Mouse (Mus musculus): ENCODE measurements around the gene Txn2. TPM values are rescaled to one million over a fixed set of nuclear protein-coding genes. Genes with fewer than 3 reads are reported as not detected.

Txn2 gene
- polyA plus RNA-seq, 1 experiment from 2014 or later = 325 TPM

- H3K4me1 ChIP-seq (ENCODE audit: control insufficient read depth, insufficient read depth, low read length) = peaks cover 6% of the 10 kb centered on the region
- no peak overlapping the region for H3K4me2 ChIP-seq (ENCODE audit: low read depth, low read length)
- H3K27ac ChIP-seq (ENCODE audit: low read length) = no peak overlapping the region
- peaks cover 18% of the 10 kb centered on the region for H3K27me3 ChIP-seq (ENCODE audit: control insufficient read depth, insufficient read depth, low read length)
- no peak overlapping the region for H3K4me3 ChIP-seq (ENCODE audit: low read length)
- ATAC-seq (replicated peaks; ENCODE audit: extremely low read depth, insufficient read depth, low FRiP score) = no peak
- H3K9me3 ChIP-seq (replicated peaks; ENCODE audit: control insufficient read depth, low read length) = no peaks in the 10 kb centered on the region
- 56% methylated on average over 3 of the region's 3 CpGs for WGBS
- H3K9ac ChIP-seq (ENCODE audit: low read length) = no peak overlapping the region
- H3K36me3 ChIP-seq (ENCODE audit: control insufficient read depth, insufficient read depth) = peaks cover 47% of the 10 kb centered on the region
These were observed 29.3 kb upstream of the Txn2 start for GRCm38 (mm10) chr15:77958071-77958470.

- H3K27me3 ChIP-seq (ENCODE audit: control insufficient read depth, insufficient read depth, low read length) = peaks cover 18% of the 10 kb centered on the region
- H3K36me3 ChIP-seq (ENCODE audit: control insufficient read depth, insufficient read depth) = peaks cover 42% of the 10 kb centered on the region
- no peak overlapping the region for H3K4me2 ChIP-seq (ENCODE audit: low read depth, low read length)
- 42% methylated on average over 5 of the region's 5 CpGs for WGBS
- H3K9me3 ChIP-seq (replicated peaks; ENCODE audit: control insufficient read depth, low read length) = no peaks in the 10 kb centered on the region
- H3K4me1 ChIP-seq (ENCODE audit: control insufficient read depth, insufficient read depth, low read length) = peaks cover 6% of the 10 kb centered on the region
- H3K27ac ChIP-seq (ENCODE audit: low read length) = no peak overlapping the region
- H3K4me3 ChIP-seq (ENCODE audit: low read length) = no peak overlapping the region
- ATAC-seq (replicated peaks; ENCODE audit: extremely low read depth, insufficient read depth, low FRiP score) = no peak
- no peak overlapping the region for H3K9ac ChIP-seq (ENCODE audit: low read length)
These were observed 28.8 kb upstream of the Txn2 start for GRCm38 (mm10) chr15:77957625-77958024.

DNA sequence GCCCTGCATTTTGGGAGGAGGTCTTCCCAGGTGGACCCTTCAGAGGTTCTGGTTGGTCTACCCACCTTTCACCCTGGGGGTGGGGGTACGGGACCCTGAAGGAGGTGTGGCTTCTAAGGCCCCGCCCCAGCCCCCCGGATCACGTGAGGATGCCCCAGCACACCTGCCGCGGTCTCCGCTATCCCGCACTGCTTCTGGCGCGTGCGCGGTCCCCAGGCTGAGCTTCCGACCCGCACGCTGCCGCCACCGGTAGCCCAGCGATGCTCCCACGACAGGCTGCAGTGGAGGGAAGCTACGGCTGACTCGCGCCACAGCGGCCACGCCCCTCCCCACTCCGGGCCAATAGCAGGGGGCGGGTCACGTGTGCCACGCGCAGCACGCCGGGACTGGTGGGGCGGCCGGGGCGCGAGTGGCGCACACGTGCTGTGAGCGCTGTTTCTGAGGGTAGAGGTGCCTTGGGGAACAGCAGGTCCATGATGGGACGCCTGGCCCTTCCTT is 27.6 kb upstream of the Txn2 start, which contains the start of gene Foxred2:
TSS of gene Foxred2 (minus strand) at position 319 of the 498 bp plus-strand sequence.
- Histone ChIP-seq H3K27ac (ENCODE audit: low read length) (no peak within 1 kb of the TSS), H3K9me3 (replicated peaks; ENCODE audit: control insufficient read depth, low read length) (no peaks in the 10 kb centered on the region), H3K36me3 (ENCODE audit: control insufficient read depth, insufficient read depth) (peaks cover 31% of the 10 kb centered on the region), H3K4me1 (ENCODE audit: control insufficient read depth, insufficient read depth, low read length) (peaks cover 6% of the 10 kb centered on the region), H3K4me2 (ENCODE audit: low read depth, low read length) (peak within 1 kb of the TSS; percentile 62), H3K9ac (ENCODE audit: low read length) (peak within 1 kb of the TSS; percentile 31; the same call in 1 of the 2 replicates), H3K4me3 (ENCODE audit: low read length) (peak within 1 kb of the TSS; percentile 42), H3K27me3 (ENCODE audit: control insufficient read depth, insufficient read depth, low read length) (peaks cover 18% of the 10 kb centered on the region)
- ATAC-seq (replicated peaks; ENCODE audit: extremely low read depth, insufficient read depth, low FRiP score) = peak; percentile 89
- under 1% methylated on average over 39 of the region's 39 CpGs for WGBS

GRCm38 (mm10) chr15:77955440-77956403 is 26.9 kb upstream of the Txn2 start:
- 0 out of 2 replicates have a peak, but pooled peaks have one; percentile 2 for ATAC-seq (replicated peaks; ENCODE audit: extremely low read depth, insufficient read depth, low FRiP score)
- 10% methylated on average over 52 of the region's 52 CpGs for WGBS
- Histone ChIP-seq H3K36me3 (ENCODE audit: control insufficient read depth, insufficient read depth) (peaks cover 23% of the 10 kb centered on the region), H3K9me3 (replicated peaks; ENCODE audit: control insufficient read depth, low read length) (no peaks in the 10 kb centered on the region), H3K9ac (ENCODE audit: low read length) (0 out of 2 replicates have a peak overlapping the region, but pooled peaks have one; percentile 31), H3K27me3 (ENCODE audit: control insufficient read depth, insufficient read depth, low read length) (peaks cover 18% of the 10 kb centered on the region), H3K4me3 (ENCODE audit: low read length) (peak overlapping the region; percentile 42), H3K4me2 (ENCODE audit: low read depth, low read length) (peak overlapping the region; percentile 62), H3K27ac (ENCODE audit: low read length) (no peak overlapping the region), H3K4me1 (ENCODE audit: control insufficient read depth, insufficient read depth, low read length) (peaks cover 6% of the 10 kb centered on the region)

- Histone ChIP-seq H3K27me3 (ENCODE audit: control insufficient read depth, insufficient read depth, low read length) (peaks cover 18% of the 10 kb centered on the region), H3K4me3 (ENCODE audit: low read length) (no peak overlapping the region), H3K4me2 (ENCODE audit: low read depth, low read length) (no peak overlapping the region), H3K9me3 (replicated peaks; ENCODE audit: control insufficient read depth, low read length) (no peaks in the 10 kb centered on the region), H3K36me3 (ENCODE audit: control insufficient read depth, insufficient read depth) (peaks cover 10% of the 10 kb centered on the region), H3K27ac (ENCODE audit: low read length) (no peak overlapping the region), H3K9ac (ENCODE audit: low read length) (no peak overlapping the region), H3K4me1 (ENCODE audit: control insufficient read depth, insufficient read depth, low read length) (peaks cover 6% of the 10 kb centered on the region)
- no peak for ATAC-seq (replicated peaks; ENCODE audit: extremely low read depth, insufficient read depth, low FRiP score)
- 85% methylated on average over 2 of the region's 2 CpGs for WGBS
These were observed 25.6 kb upstream of the Txn2 start for GRCm38 (mm10) chr15:77954362-77954761.

- H3K9ac ChIP-seq (ENCODE audit: low read length) = no peak overlapping the region
- H3K27ac ChIP-seq (ENCODE audit: low read length) = no peak overlapping the region
- no peaks in the 10 kb centered on the region for H3K36me3 ChIP-seq (ENCODE audit: control insufficient read depth, insufficient read depth)
- H3K9me3 ChIP-seq (replicated peaks; ENCODE audit: control insufficient read depth, low read length) = no peaks in the 10 kb centered on the region
- peaks cover 18% of the 10 kb centered on the region for H3K27me3 ChIP-seq (ENCODE audit: control insufficient read depth, insufficient read depth, low read length)
- peaks cover 6% of the 10 kb centered on the region for H3K4me1 ChIP-seq (ENCODE audit: control insufficient read depth, insufficient read depth, low read length)
- 85% methylated on average over 3 of the region's 3 CpGs for WGBS
- H3K4me2 ChIP-seq (ENCODE audit: low read depth, low read length) = no peak overlapping the region
- no peak overlapping the region for H3K4me3 ChIP-seq (ENCODE audit: low read length)
- ATAC-seq (replicated peaks; ENCODE audit: extremely low read depth, insufficient read depth, low FRiP score) = no peak
These were observed 24.1 kb upstream of the Txn2 start for GRCm38 (mm10) chr15:77952921-77953320.

DNA sequence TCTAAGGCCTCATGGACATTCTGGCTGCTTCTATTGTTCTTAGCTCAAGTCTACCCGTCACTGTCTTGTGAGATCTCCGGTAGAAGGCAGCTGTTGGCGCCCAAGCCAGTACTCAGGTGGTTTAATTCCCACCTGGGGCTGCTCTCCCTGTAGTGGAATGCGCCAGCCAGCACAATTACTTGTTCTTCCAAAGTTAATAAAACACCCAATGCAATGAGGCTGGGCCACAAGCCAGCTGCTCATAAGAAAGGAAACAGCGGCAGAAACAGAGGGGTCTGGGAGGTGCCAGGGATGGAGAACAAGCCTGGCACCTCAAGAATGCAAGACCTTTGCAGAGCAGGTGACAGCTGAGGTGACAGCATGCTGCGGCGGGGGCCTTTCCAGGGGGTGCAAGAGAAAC is 20.3 kb upstream of the Txn2 start:
- H3K4me3 ChIP-seq (ENCODE audit: low read length) = no peak overlapping the region
- no peak overlapping the region for H3K27ac ChIP-seq (ENCODE audit: low read length)
- H3K36me3 ChIP-seq (ENCODE audit: control insufficient read depth, insufficient read depth) = no peaks in the 10 kb centered on the region
- no peaks in the 10 kb centered on the region for H3K27me3 ChIP-seq (ENCODE audit: control insufficient read depth, insufficient read depth, low read length)
- no peaks in the 10 kb centered on the region for H3K9me3 ChIP-seq (replicated peaks; ENCODE audit: control insufficient read depth, low read length)
- no peak for ATAC-seq (replicated peaks; ENCODE audit: extremely low read depth, insufficient read depth, low FRiP score)
- no peak overlapping the region for H3K4me2 ChIP-seq (ENCODE audit: low read depth, low read length)
- WGBS = 80% methylated on average over 7 of the region's 7 CpGs
- no peaks in the 10 kb centered on the region for H3K4me1 ChIP-seq (ENCODE audit: control insufficient read depth, insufficient read depth, low read length)
- H3K9ac ChIP-seq (ENCODE audit: low read length) = no peak overlapping the region

DNA sequence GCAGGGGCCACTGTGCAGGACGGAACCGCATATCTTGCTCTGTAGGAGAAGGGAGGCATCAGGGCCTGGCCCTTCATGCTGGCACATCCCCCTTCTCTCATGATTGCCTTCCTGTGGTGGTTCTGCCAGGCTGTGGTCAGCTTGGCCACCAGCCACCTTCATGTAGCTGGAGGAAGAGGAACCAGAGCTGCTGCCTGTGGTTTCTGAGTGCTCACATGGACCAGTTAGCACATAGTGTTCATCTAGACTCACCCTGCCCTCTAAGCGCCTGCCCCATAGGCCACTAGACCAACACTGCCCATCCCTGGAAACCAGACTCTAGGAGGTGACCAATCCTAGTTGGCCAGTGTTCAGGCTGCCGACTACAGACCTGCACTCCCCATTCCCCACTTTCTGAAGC is 16.9 kb upstream of the Txn2 start:
- no peak overlapping the region for H3K9ac ChIP-seq (ENCODE audit: low read length)
- H3K27ac ChIP-seq (ENCODE audit: low read length) = no peak overlapping the region
- no peaks in the 10 kb centered on the region for H3K9me3 ChIP-seq (replicated peaks; ENCODE audit: control insufficient read depth, low read length)
- no peaks in the 10 kb centered on the region for H3K36me3 ChIP-seq (ENCODE audit: control insufficient read depth, insufficient read depth)
- 79% methylated on average over 4 of the region's 4 CpGs for WGBS
- no peaks in the 10 kb centered on the region for H3K4me1 ChIP-seq (ENCODE audit: control insufficient read depth, insufficient read depth, low read length)
- no peak overlapping the region for H3K4me3 ChIP-seq (ENCODE audit: low read length)
- no peak for ATAC-seq (replicated peaks; ENCODE audit: extremely low read depth, insufficient read depth, low FRiP score)
- no peaks in the 10 kb centered on the region for H3K27me3 ChIP-seq (ENCODE audit: control insufficient read depth, insufficient read depth, low read length)
- no peak overlapping the region for H3K4me2 ChIP-seq (ENCODE audit: low read depth, low read length)

DNA sequence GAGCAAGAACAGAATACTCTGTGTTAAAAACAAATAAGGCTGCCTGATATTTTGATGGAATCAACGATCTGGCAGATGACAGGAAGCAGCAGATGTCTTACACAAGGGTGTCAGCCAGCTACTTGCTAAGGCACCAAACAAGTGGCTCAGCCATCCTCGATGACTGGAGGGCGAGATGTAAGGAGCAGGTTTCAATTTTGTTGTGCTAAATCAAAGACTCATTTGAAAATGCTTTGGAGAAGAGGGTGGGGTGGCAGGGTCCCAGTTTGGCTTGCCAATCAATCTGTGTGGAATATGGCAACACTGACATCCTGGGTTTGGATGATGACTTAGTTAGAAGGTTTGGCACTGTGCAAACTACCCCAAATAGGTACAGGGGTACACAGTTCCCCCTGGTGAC is 12.8 kb upstream of the Txn2 start:
- ATAC-seq (replicated peaks; ENCODE audit: extremely low read depth, insufficient read depth, low FRiP score) = no peak
- H3K4me3 ChIP-seq (ENCODE audit: low read length) = no peak overlapping the region
- H3K4me1 ChIP-seq (ENCODE audit: control insufficient read depth, insufficient read depth, low read length) = no peaks in the 10 kb centered on the region
- H3K36me3 ChIP-seq (ENCODE audit: control insufficient read depth, insufficient read depth) = no peaks in the 10 kb centered on the region
- 69% methylated on average over 3 of the region's 3 CpGs for WGBS
- H3K9me3 ChIP-seq (replicated peaks; ENCODE audit: control insufficient read depth, low read length) = no peaks in the 10 kb centered on the region
- no peak overlapping the region for H3K27ac ChIP-seq (ENCODE audit: low read length)
- H3K27me3 ChIP-seq (ENCODE audit: control insufficient read depth, insufficient read depth, low read length) = no peaks in the 10 kb centered on the region
- H3K4me2 ChIP-seq (ENCODE audit: low read depth, low read length) = no peak overlapping the region
- no peak overlapping the region for H3K9ac ChIP-seq (ENCODE audit: low read length)

Data from heart, embryonic 16.5 days (tissue).